Mouse (Mus musculus) intestine, embryonic 15.5 days (tissue): ENCODE results near the gene Zbtb42. TPM values are rescaled to one million over a fixed set of nuclear protein-coding genes. Genes with fewer than 3 reads are reported as not detected.

Experiments
- ATAC-seq: fragments of 200-750 bp; cut with Nextera tagmentation; 2 replicates; pipeline ENCODE4 v1.8.0; 2017; ENCODE audit warnings: moderate TSS enrichment, moderate library complexity
- H3K27ac ChIP-seq: fragments of 300-500 bp; sonication (generic); 2 replicates; pipeline ENCODE4 v1.5.1; 2015; ENCODE audit warnings: mild to moderate bottlenecking, inconsistent platforms
- H3K27me3 ChIP-seq: fragments of 300-500 bp; sonication (generic); replicated peaks from 2 replicates; pipeline ENCODE4 v1.6.1; 2015; ENCODE audit warnings: inconsistent platforms
- H3K36me3 ChIP-seq: fragments of 300-500 bp; sonication (generic); 2 replicates; pipeline ENCODE4 v1.6.1; 2015; ENCODE audit warnings: inconsistent platforms
- H3K4me1 ChIP-seq: fragments of 300-500 bp; sonication (generic); replicated peaks from 2 replicates; pipeline ENCODE4 v1.6.1; 2015; ENCODE audit warnings: inconsistent platforms
- H3K4me2 ChIP-seq: fragments of 300-500 bp; sonication (generic); replicated peaks from 2 replicates; pipeline ENCODE4 v1.6.1; 2015; ENCODE audit warnings: mild to moderate bottlenecking, inconsistent platforms
- H3K4me3 ChIP-seq: fragments of 300-500 bp; sonication (generic); replicated peaks from 2 replicates; pipeline ENCODE4 v1.5.1; 2015; ENCODE audit warnings: inconsistent platforms
- H3K9ac ChIP-seq: fragments of 300-500 bp; sonication (generic); 2 replicates; pipeline ENCODE4 v1.6.1; 2015; ENCODE audit warnings: inconsistent platforms
- H3K9me3 ChIP-seq: fragments of 300-500 bp; sonication (generic); 2 replicates; pipeline ENCODE4 v1.6.1; 2016; ENCODE audit warnings: inconsistent platforms
- WGBS: fragments of 180-500 bp; shearing (Covaris S2); methylation state at CpG from one replicate; pipeline ENCODE4 v1.1.7; 2015; 5-methylcytosine and 5-hydroxymethylcytosine counted together
- polyA plus RNA-seq: library from polyadenylated mRNA; unstranded; fragments of >200 nt; fragmentation: Nextera tagmentation; extraction: Ambion mirVana; gene quantifications from 2 replicates; pipeline ENCODE4 v1.2.1, GENCODE M21; 2015

Zbtb42 gene
- polyA plus RNA-seq, 1 experiment from 2014 or later = 7.5 TPM

DNA sequence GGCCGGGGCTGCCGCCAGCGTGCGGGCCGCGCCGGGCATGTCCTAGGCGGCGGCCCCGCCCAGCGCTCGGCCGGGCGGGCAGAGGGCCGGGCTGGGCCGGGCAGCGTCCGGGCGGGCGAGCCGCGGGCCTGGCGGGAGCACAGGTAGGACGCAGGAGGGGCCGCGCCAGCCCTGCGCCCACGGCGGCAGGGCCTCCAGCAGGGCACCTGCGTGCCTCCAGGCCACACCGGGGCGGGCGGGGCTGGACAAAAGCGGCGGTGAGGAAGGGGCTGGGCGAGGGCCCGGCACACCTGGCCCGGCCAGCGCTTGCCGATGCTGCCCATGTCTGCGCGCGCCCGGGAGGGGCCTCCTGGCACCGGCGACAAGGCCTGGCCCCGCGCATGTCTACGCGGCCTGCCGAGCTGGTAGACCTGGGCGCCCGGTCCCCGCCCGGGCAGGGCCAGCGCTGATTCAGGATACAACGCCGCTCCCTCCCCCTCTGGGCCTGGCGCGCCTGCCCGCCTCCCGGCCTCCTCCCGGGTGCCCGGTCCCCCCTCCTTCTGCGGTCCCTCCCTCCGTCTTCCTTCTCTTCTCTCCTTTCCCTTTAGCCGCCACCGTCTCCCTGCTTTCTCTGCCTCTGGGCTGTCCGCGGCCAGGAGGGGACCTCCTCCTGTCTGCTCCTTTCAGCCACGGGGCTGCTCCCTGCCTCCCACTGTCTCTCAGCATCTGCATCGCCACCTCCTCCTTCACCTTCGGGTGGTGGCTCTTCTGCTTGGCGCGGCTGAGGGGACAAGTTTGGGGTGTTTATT is 43.8 kb downstream of the Zbtb42 start:
- H3K27me3 ChIP-seq = 0 out of 2 replicates have a peak, but pooled peaks cover 4% of the 10 kb centered on the region
- under 1% methylated on average over 74 of the region's 75 CpGs for WGBS
- no peaks in the 10 kb centered on the region; the same call in 1 of the 2 replicates for H3K36me3 ChIP-seq
- H3K9me3 ChIP-seq = no peaks in the 10 kb centered on the region
- peak overlapping the region; percentile 94 for H3K27ac ChIP-seq
- H3K4me2 ChIP-seq = peak overlapping the region; percentile 94
- H3K4me3 ChIP-seq = peak overlapping the region; percentile 83
- peaks cover 32% of the 10 kb centered on the region for H3K4me1 ChIP-seq
- peak; percentile 68 for ATAC-seq
- peak overlapping the region; percentile 83 for H3K9ac ChIP-seq

GRCm38 (mm10) chr12:112723028-112723330 is 44.4 kb downstream of the Zbtb42 start:
- no peak; the same call in 1 of the 2 replicates for ATAC-seq
- H3K9ac ChIP-seq = peak overlapping the region; percentile 83
- H3K27me3 ChIP-seq = 0 out of 2 replicates have a peak, but pooled peaks cover 4% of the 10 kb centered on the region
- 0 out of 2 replicates have a peak overlapping the region, but pooled peaks have one; percentile 94 for H3K27ac ChIP-seq
- H3K4me1 ChIP-seq = peaks cover 32% of the 10 kb centered on the region
- peak overlapping the region; percentile 83 for H3K4me3 ChIP-seq
- peak overlapping the region; percentile 94 for H3K4me2 ChIP-seq
- 20% methylated on average over 5 of the region's 5 CpGs for WGBS
- H3K36me3 ChIP-seq = no peaks in the 10 kb centered on the region
- no peaks in the 10 kb centered on the region for H3K9me3 ChIP-seq

- H3K9ac ChIP-seq = peak overlapping the region; percentile 83; the same call in 1 of the 2 replicates
- H3K9me3 ChIP-seq = no peaks in the 10 kb centered on the region
- H3K4me1 ChIP-seq = peaks cover 34% of the 10 kb centered on the region
- H3K27me3 ChIP-seq = 0 out of 2 replicates have a peak, but pooled peaks cover 4% of the 10 kb centered on the region
- peak overlapping the region; percentile 83 for H3K4me3 ChIP-seq
- H3K4me2 ChIP-seq = peak overlapping the region; percentile 94
- 79% methylated on average over 6 of the region's 6 CpGs for WGBS
- no peak for ATAC-seq
- H3K27ac ChIP-seq = 0 out of 2 replicates have a peak overlapping the region, but pooled peaks have one; percentile 32
- no peaks in the 10 kb centered on the region for H3K36me3 ChIP-seq
These were observed 44.8 kb downstream of the Zbtb42 start for GRCm38 (mm10) chr12:112723445-112723844.

GRCm38 (mm10) chr12:112724077-112724805 is 45.6 kb downstream of the Zbtb42 start:
- Histone ChIP-seq H3K4me2 (0 out of 2 replicates have a peak overlapping the region, but pooled peaks have one; percentile 94), H3K9ac (no peak overlapping the region), H3K27me3 (0 out of 2 replicates have a peak, but pooled peaks cover 4% of the 10 kb centered on the region), H3K4me3 (no peak overlapping the region), H3K9me3 (no peaks in the 10 kb centered on the region), H3K4me1 (peaks cover 33% of the 10 kb centered on the region), H3K27ac (no peak overlapping the region), H3K36me3 (no peaks in the 10 kb centered on the region)
- 75% methylated on average over 11 of the region's 11 CpGs for WGBS
- no peak for ATAC-seq

DNA sequence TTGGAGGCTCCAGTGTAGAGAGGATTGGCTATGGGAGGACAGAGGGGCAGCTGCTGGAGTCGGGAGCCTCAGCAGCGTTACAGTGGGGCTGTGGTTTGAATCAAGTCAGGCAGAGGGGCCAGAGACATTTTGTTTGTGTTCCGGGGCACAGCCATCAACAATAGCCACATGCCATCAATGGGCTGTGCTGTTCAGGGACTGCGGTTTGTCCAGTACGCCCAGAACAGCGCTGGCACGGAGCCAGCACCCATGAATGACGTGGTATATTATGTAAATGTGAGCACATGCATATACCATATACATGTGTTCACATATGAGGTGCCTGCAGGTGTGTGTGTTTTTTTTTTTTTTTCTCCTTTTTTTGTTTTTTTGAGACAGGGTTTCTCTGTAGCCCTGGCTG is 49.2 kb downstream of the Zbtb42 start:
- no peaks in the 10 kb centered on the region for H3K36me3 ChIP-seq
- WGBS = 63% methylated on average over 8 of the region's 8 CpGs
- H3K4me1 ChIP-seq = peaks cover 25% of the 10 kb centered on the region
- no peak overlapping the region for H3K4me2 ChIP-seq
- H3K4me3 ChIP-seq = no peak overlapping the region
- no peak overlapping the region for H3K27ac ChIP-seq
- no peaks in the 10 kb centered on the region for H3K9me3 ChIP-seq
- H3K27me3 ChIP-seq = no peaks in the 10 kb centered on the region
- ATAC-seq = no peak
- H3K9ac ChIP-seq = no peak overlapping the region

DNA sequence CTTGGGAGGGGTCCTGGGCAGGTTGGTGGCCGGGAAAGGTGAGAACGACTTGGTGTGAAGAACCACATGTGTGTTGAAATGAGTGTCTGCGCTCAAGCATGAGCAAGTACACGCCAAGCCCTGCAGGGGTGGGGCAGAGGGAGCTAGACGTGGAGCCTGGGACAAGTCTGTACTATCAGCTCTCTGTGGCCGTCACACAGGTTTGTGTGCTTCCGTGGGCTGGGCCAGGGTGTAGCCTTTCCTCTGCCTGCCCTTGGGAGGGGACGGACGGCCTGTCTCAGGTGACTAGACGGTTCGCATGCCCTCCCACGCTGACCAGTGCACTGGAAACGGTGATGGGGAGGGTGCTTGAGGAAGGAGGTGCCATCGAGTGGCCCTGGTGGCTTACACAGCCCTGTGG is 52.2 kb downstream of the Zbtb42 start:
- peak; percentile 25; the same call in 1 of the 2 replicates for ATAC-seq
- no peak overlapping the region for H3K9ac ChIP-seq
- H3K4me2 ChIP-seq = no peak overlapping the region
- no peaks in the 10 kb centered on the region for H3K27me3 ChIP-seq
- WGBS = 79% methylated on average over 14 of the region's 14 CpGs
- H3K4me3 ChIP-seq = no peak overlapping the region
- H3K9me3 ChIP-seq = no peaks in the 10 kb centered on the region
- H3K27ac ChIP-seq = no peak overlapping the region
- peaks cover 3% of the 10 kb centered on the region; the same call in 1 of the 2 replicates for H3K36me3 ChIP-seq
- peaks cover 9% of the 10 kb centered on the region; the same call in 1 of the 2 replicates for H3K4me1 ChIP-seq

Other genes starting within 250 kb of the Zbtb42 start
- gene A530016L24Rik, start 189.4 kb upstream of the Zbtb42 start, polyA plus RNA-seq = 0.30 and 0.36 TPM in 2 replicates
- 2.4 and 3.2 TPM in 2 replicates for gene Tmem179, start 162.1 kb upstream of the Zbtb42 start, polyA plus RNA-seq
- gene Inf2, start 90.0 kb upstream of the Zbtb42 start, polyA plus RNA-seq = 2.5 and 2.8 TPM in 2 replicates
- gene Adssl1, start 58.8 kb upstream of the Zbtb42 start, polyA plus RNA-seq = 2.1 and 2.8 TPM in 2 replicates
- 183 and 225 TPM in 2 replicates for gene Siva1, start 34.1 kb upstream of the Zbtb42 start, polyA plus RNA-seq
- 128 and 141 TPM in 2 replicates for gene Akt1, start 3.9 kb upstream of the Zbtb42 start, polyA plus RNA-seq
- 20.1 and 22.4 TPM in 2 replicates for gene Cep170b, start 41.6 kb downstream of the Zbtb42 start, polyA plus RNA-seq
- 11.6 and 12.6 TPM in 2 replicates for gene Pld4, start 81.8 kb downstream of the Zbtb42 start, polyA plus RNA-seq
- 2.3 and 3.0 TPM in 2 replicates for gene Ahnak2, start 123.8 kb downstream of the Zbtb42 start, polyA plus RNA-seq
- 3.7 and 4.6 TPM in 2 replicates for gene Clba1, start 130.1 kb downstream of the Zbtb42 start, polyA plus RNA-seq
- 87.6 and 88.0 TPM in 2 replicates for gene Cdca4, start 150.6 kb downstream of the Zbtb42 start, polyA plus RNA-seq
- gene Gpr132, start 189.4 kb downstream of the Zbtb42 start, polyA plus RNA-seq = 0.24 and 0.40 TPM in 2 replicates